Mouse (Mus musculus): ENCODE measurements around the gene A430078G23Rik. TPM values are rescaled to one million over a fixed set of nuclear protein-coding genes. Genes with fewer than 3 reads are reported as not detected.

A430078G23Rik gene
- polyA plus RNA-seq, 1 experiment from 2014 or later: 0.16 TPM

- Histone ChIP-seq H3K4me1 (ENCODE audit: insufficient read depth, low read length) (no peaks in the 10 kb centered on the region), H3K9ac (replicated peaks; ENCODE audit: low read length) (no peak overlapping the region), H3K4me3 (ENCODE audit: low read length) (no peak overlapping the region), H3K4me2 (replicated peaks; ENCODE audit: low read depth, low read length) (no peak overlapping the region), H3K27me3 (ENCODE audit: insufficient read depth, low read length) (no peaks in the 10 kb centered on the region), H3K9me3 (ENCODE audit: low read length) (no peaks in the 10 kb centered on the region), H3K27ac (ENCODE audit: low read length) (no peak overlapping the region), H3K36me3 (ENCODE audit: insufficient read depth, low read length) (no peaks in the 10 kb centered on the region)
- 72% methylated on average over 1 of the region's 1 CpGs for WGBS
- no peak for ATAC-seq (ENCODE audit: low FRiP score, low TSS enrichment)
These were observed 14.9 kb downstream of the A430078G23Rik start for GRCm38 (mm10) chr8:3368091-3368490.

GRCm38 (mm10) chr8:3375748-3376147, 22.5 kb downstream of the A430078G23Rik start:
- Histone ChIP-seq H3K9ac (replicated peaks; ENCODE audit: low read length) (no peak overlapping the region), H3K4me3 (ENCODE audit: low read length) (no peak overlapping the region), H3K27me3 (ENCODE audit: insufficient read depth, low read length) (no peaks in the 10 kb centered on the region), H3K9me3 (ENCODE audit: low read length) (no peaks in the 10 kb centered on the region), H3K4me2 (replicated peaks; ENCODE audit: low read depth, low read length) (no peak overlapping the region), H3K36me3 (ENCODE audit: insufficient read depth, low read length) (no peaks in the 10 kb centered on the region), H3K27ac (ENCODE audit: low read length) (no peak overlapping the region), H3K4me1 (ENCODE audit: insufficient read depth, low read length) (no peaks in the 10 kb centered on the region)
- ATAC-seq (ENCODE audit: low FRiP score, low TSS enrichment): no peak

DNA sequence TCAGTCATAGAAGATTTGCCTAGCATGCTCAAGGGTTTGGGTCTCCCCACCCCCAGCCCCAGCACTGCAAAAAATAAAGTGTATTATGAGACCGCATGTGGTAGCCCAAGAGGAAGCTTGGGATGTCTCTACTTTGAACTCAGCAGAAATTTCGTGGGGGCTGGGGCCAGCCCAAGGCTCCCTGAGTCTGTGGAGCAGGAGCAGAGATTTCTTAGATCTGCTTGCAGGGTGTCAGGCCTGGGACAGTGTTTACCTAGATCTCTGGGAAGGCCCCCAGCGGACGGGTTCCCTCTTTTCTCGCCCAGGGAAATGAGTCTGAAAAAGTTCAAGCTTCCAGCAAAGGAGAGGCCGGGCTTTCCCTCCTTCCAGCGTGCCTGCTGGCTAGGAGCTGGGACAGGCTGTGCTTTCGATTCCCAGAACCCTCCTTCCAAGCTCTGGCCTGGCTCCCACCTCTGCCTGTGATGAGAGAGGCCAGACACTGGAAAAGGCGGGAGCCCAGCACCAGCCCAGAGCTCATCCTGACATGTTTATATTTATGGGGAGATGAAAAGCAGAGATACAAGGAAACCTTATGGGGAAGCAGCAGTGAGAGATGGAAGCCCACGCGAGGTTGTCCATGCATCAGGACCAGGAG, 23.5 kb downstream of the A430078G23Rik start:
- no peaks in the 10 kb centered on the region for H3K27me3 ChIP-seq (ENCODE audit: insufficient read depth, low read length)
- H3K4me2 ChIP-seq (replicated peaks; ENCODE audit: low read depth, low read length): no peak overlapping the region
- no peaks in the 10 kb centered on the region for H3K4me1 ChIP-seq (ENCODE audit: insufficient read depth, low read length)
- no peaks in the 10 kb centered on the region for H3K36me3 ChIP-seq (ENCODE audit: insufficient read depth, low read length)
- H3K9me3 ChIP-seq (ENCODE audit: low read length): no peaks in the 10 kb centered on the region
- WGBS: 62% methylated on average over 11 of the region's 11 CpGs
- no peak for ATAC-seq (ENCODE audit: low FRiP score, low TSS enrichment)
- no peak overlapping the region for H3K27ac ChIP-seq (ENCODE audit: low read length)
- H3K9ac ChIP-seq (replicated peaks; ENCODE audit: low read length): no peak overlapping the region
- no peak overlapping the region for H3K4me3 ChIP-seq (ENCODE audit: low read length)

DNA sequence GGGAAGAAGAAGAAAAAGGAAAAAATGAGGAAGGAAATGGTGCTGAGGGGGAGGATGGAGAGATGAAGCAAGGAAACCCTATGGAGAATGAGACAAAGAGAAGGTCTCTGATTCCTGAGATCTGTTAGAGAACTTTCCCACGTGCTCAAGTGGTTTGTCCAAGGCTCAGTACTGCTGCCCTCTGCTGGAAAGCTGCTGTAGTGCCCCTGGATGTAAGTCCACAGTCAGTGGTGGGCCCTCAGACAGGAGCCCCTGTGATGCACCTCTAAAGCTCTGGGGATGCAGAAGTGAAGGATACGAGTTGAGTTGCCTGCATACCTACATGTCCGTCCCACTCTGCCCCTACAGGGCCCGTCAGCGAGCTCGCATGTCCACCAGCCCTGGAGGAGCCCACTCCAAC, 34.1 kb downstream of the A430078G23Rik start:
- 36% methylated on average over 6 of the region's 6 CpGs for WGBS
- Histone ChIP-seq H3K9ac (replicated peaks; ENCODE audit: low read length) (no peak overlapping the region), H3K27ac (ENCODE audit: low read length) (no peak overlapping the region), H3K4me2 (replicated peaks; ENCODE audit: low read depth, low read length) (no peak overlapping the region), H3K4me1 (ENCODE audit: insufficient read depth, low read length) (0 out of 2 replicates have a peak, but pooled peaks cover 3% of the 10 kb centered on the region), H3K4me3 (ENCODE audit: low read length) (no peak overlapping the region), H3K27me3 (ENCODE audit: insufficient read depth, low read length) (no peaks in the 10 kb centered on the region), H3K9me3 (ENCODE audit: low read length) (no peaks in the 10 kb centered on the region), H3K36me3 (ENCODE audit: insufficient read depth, low read length) (no peaks in the 10 kb centered on the region)
- peak; percentile 58; the same call in 1 of the 2 replicates for ATAC-seq (ENCODE audit: low FRiP score, low TSS enrichment)

DNA sequence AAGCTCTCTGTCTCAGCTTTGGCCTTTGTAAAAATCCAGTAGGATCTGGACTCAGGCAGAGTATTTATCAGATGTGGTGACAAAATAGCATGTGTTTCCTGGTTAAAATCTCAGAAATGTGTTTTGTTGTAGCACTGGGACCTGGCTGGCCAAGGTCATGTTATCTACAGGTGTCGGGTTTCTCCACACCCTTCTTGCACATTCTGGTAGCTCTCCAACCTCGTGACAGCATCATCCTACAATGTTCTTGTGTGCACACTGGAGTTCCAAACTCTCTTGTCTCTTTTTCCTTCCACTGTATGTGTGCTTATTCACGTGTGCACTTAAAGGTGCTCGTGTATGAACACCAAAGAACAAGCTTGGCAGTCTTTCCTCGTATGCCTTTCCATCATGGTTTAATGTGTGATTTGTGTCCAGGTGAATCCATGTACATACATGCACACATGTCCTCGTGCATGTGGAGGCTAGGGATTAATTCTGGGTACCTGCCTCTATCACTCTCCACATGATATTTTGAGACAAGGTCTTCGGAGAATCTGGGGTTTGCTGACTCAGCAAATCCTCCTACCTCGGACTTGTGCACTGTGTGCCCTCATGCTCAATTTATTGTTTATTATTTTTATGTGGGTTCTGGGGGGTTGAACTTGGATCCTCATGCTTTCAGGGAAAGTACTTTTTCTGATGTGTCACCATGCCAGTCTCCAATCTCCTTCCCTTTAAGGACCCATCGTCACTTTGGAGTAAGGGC, 35.5 kb downstream of the A430078G23Rik start:
- Histone ChIP-seq H3K4me2 (replicated peaks; ENCODE audit: low read depth, low read length) (no peak overlapping the region), H3K9ac (replicated peaks; ENCODE audit: low read length) (no peak overlapping the region), H3K9me3 (ENCODE audit: low read length) (no peaks in the 10 kb centered on the region), H3K27ac (ENCODE audit: low read length) (no peak overlapping the region), H3K36me3 (ENCODE audit: insufficient read depth, low read length) (no peaks in the 10 kb centered on the region), H3K27me3 (ENCODE audit: insufficient read depth, low read length) (no peaks in the 10 kb centered on the region), H3K4me1 (ENCODE audit: insufficient read depth, low read length) (peaks cover 7% of the 10 kb centered on the region), H3K4me3 (ENCODE audit: low read length) (no peak overlapping the region)
- WGBS: 69% methylated on average over 9 of the region's 9 CpGs
- ATAC-seq (ENCODE audit: low FRiP score, low TSS enrichment): no peak

DNA sequence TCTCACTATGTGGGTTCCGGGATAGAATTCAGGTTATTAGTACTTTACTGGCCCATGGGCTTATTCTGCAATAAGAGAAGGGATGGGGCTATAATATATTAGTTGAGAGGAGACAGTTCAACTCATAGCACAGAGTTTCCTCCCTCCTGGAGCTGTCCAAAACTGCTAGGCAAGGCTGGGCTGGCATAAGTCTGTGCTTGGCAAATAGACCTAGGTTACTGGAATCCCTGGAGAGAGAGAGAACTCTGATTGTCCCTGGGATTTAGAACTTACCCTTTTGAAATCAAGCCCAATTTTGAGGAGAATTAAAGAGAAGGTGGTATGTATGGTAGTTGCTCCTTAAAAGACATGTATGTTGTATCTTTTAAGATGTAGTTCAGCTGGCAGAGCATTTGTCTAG, 36.3 kb downstream of the A430078G23Rik start:
- H3K9ac ChIP-seq (replicated peaks; ENCODE audit: low read length): no peak overlapping the region
- 92% methylated on average over 1 of the region's 1 CpGs for WGBS
- H3K4me1 ChIP-seq (ENCODE audit: insufficient read depth, low read length): peaks cover 14% of the 10 kb centered on the region
- no peaks in the 10 kb centered on the region for H3K36me3 ChIP-seq (ENCODE audit: insufficient read depth, low read length)
- no peak for ATAC-seq (ENCODE audit: low FRiP score, low TSS enrichment)
- no peaks in the 10 kb centered on the region for H3K9me3 ChIP-seq (ENCODE audit: low read length)
- no peaks in the 10 kb centered on the region for H3K27me3 ChIP-seq (ENCODE audit: insufficient read depth, low read length)
- H3K4me3 ChIP-seq (ENCODE audit: low read length): no peak overlapping the region
- H3K4me2 ChIP-seq (replicated peaks; ENCODE audit: low read depth, low read length): no peak overlapping the region
- H3K27ac ChIP-seq (ENCODE audit: low read length): no peak overlapping the region

DNA sequence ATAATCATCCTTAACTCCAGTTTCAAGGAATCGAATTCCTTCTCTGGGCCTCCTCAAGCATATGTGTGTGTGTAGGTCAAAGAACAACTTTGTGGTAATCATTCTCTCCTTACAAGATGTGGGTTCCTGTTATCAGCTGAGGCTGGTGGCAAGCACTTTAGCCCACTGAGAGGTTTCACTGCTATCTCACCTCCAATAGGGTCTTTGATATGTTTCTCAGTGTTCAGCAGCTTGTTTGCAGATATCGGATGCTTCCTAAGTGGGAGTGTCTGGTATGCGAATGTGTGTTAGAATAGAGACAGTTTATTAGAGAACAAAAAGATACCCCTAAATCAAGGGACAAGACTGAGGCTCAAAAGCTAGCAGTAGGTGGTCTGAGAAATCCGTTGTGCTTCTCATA, 39.1 kb downstream of the A430078G23Rik start:
- no peak for ATAC-seq (ENCODE audit: low FRiP score, low TSS enrichment)
- Histone ChIP-seq H3K9ac (replicated peaks; ENCODE audit: low read length) (peak overlapping the region; percentile 85), H3K4me3 (ENCODE audit: low read length) (peak overlapping the region; percentile 80), H3K36me3 (ENCODE audit: insufficient read depth, low read length) (no peaks in the 10 kb centered on the region), H3K9me3 (ENCODE audit: low read length) (no peaks in the 10 kb centered on the region), H3K27me3 (ENCODE audit: insufficient read depth, low read length) (no peaks in the 10 kb centered on the region), H3K4me2 (replicated peaks; ENCODE audit: low read depth, low read length) (peak overlapping the region; percentile 76), H3K4me1 (ENCODE audit: insufficient read depth, low read length) (peaks cover 17% of the 10 kb centered on the region), H3K27ac (ENCODE audit: low read length) (no peak overlapping the region)
- WGBS: 44% methylated on average over 4 of the region's 4 CpGs

DNA sequence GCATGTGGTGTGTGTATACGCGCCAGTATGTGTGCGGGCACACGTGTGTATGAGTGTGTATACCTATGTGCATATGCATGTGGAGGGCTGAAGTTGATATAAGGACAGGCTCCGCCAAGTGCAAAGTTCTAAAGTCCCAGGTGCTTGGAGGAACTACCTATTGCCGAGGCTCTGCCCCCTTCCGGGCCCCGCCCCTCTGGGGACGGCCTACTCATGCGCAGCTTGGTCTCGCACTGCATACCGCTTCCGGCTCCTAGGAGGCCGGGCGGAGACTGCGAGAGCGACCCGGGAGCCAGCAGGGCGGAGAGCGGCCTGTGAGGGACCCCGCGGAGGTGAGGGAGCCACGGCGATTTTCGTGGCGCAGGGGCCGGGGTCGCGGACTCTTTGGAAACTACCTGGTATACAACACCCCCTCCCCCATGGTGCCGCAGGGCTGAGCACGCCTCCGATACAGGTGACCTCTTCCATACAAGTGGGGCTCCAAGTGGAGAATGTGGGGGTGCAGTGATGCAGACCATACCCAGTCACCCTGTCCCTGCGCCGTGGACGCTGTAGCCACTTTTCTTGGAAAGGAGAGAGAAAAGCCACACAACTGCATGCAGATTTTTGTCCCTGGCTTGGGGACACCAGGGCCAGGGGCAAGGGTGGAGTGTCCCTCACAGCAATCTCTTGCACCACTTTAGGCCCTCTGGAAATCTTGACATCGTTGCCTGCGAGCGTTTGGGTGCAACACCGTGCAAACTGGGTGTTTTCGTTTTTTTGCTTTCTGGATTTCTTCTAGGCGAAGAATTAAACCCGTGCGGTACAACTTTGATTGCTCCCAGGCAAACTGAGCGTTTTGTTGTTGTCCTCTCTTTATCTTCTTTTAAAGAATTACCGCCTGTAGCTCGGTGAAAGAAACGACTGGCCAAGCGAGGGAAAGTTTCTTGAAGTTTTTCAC, 39.8 kb downstream of the A430078G23Rik start, which contains the start of gene Arhgef18:
TSS of gene Arhgef18 (plus strand) at position 236 of the 940 bp plus-strand sequence.
- whole genome bisulfite sequencing: under 1% methylated on average over 48 of the region's 48 CpGs
- peak; percentile 99 for ATAC-seq (ENCODE audit: low FRiP score, low TSS enrichment)
- Histone ChIP-seq H3K4me2 (replicated peaks; ENCODE audit: low read depth, low read length) (peak within 1 kb of the TSS; percentile 76), H3K27me3 (ENCODE audit: insufficient read depth, low read length) (no peaks in the 10 kb centered on the region), H3K36me3 (ENCODE audit: insufficient read depth, low read length) (no peaks in the 10 kb centered on the region), H3K4me1 (ENCODE audit: insufficient read depth, low read length) (peaks cover 17% of the 10 kb centered on the region), H3K4me3 (ENCODE audit: low read length) (peak within 1 kb of the TSS; percentile 80), H3K9me3 (ENCODE audit: low read length) (no peaks in the 10 kb centered on the region), H3K27ac (ENCODE audit: low read length) (peak within 1 kb of the TSS; percentile 50), H3K9ac (replicated peaks; ENCODE audit: low read length) (peak within 1 kb of the TSS; percentile 85)

DNA sequence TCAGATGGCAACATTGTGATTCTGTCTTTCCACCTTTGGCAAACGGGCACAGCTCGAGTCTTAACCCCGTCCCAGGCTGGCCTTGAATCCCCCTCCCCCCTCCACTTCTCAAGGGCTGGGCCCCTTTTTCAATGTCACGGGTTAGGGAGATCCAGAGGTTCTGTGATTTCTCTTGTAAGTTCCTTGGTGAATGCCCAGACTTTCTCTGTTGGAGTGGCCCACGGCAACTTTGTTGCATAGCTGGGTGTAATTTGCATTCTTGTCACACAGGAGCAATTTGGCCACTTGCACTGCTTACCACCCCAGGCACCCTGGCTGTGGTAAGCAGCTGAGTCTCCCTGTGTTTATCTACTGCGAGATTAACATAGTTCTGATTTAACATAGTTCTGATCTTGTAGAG, 41.4 kb downstream of the A430078G23Rik start:
- H3K4me3 ChIP-seq (ENCODE audit: low read length): peak overlapping the region; percentile 8; the same call in 1 of the 2 replicates
- no peaks in the 10 kb centered on the region for H3K9me3 ChIP-seq (ENCODE audit: low read length)
- 0 out of 2 replicates have a peak overlapping the region, but pooled peaks have one; percentile 37 for H3K9ac ChIP-seq (replicated peaks; ENCODE audit: low read length)
- peaks cover 17% of the 10 kb centered on the region for H3K4me1 ChIP-seq (ENCODE audit: insufficient read depth, low read length)
- no peaks in the 10 kb centered on the region for H3K27me3 ChIP-seq (ENCODE audit: insufficient read depth, low read length)
- H3K4me2 ChIP-seq (replicated peaks; ENCODE audit: low read depth, low read length): peak overlapping the region; percentile 76
- H3K36me3 ChIP-seq (ENCODE audit: insufficient read depth, low read length): 0 out of 2 replicates have a peak, but pooled peaks cover 3% of the 10 kb centered on the region
- peak overlapping the region; percentile 50; the same call in 1 of the 2 replicates for H3K27ac ChIP-seq (ENCODE audit: low read length)
- 21% methylated on average over 6 of the region's 6 CpGs for WGBS
- no peak for ATAC-seq (ENCODE audit: low FRiP score, low TSS enrichment)
